Mouse (Mus musculus) heart, adult 2 months (tissue): Measurements from ENCODE around the gene Abhd8. TPM values are rescaled to one million over a fixed set of nuclear protein-coding genes. Genes with fewer than 3 reads are reported as not detected.

ENCODE experiments used
- DNase-seq, 2 experiments: peaks; one replicate each; pipeline ENCODE4 v3.0.0; 2021
- H3K27ac ChIP-seq: fragments of 200-600 bp; 2 replicates; pipeline ENCODE4 v1.8.1; 2022
- H3K27me3 ChIP-seq: fragments of 200-500 bp; 2 replicates; pipeline ENCODE4 v1.6.1; 2012; ENCODE audit warnings: mild to moderate bottlenecking, low read length, inconsistent platforms, mixed read lengths; ENCODE audit not compliant: control insufficient read depth, insufficient read depth
- H3K36me3 ChIP-seq: fragments of 200-500 bp; 2 replicates; pipeline ENCODE4 v1.6.1; 2012; ENCODE audit warnings: low read length, inconsistent platforms; ENCODE audit not compliant: control insufficient read depth, insufficient read depth
- H3K4me1 ChIP-seq: fragments of 200-500 bp; 2 replicates; pipeline ENCODE4 v1.6.1; 2011; ENCODE audit warnings: low read length; ENCODE audit not compliant: control insufficient read depth, insufficient read depth
- H3K4me3 ChIP-seq: fragments of 200-600 bp; 2 replicates; pipeline ENCODE4 v1.8.1; 2022
- H3K79me2 ChIP-seq: fragments of 200-500 bp; replicated peaks from 2 replicates; pipeline ENCODE4 v1.6.1; 2012; ENCODE audit warnings: mild to moderate bottlenecking, inconsistent platforms, low read length, moderate library complexity, mixed read lengths; ENCODE audit not compliant: control insufficient read depth, insufficient read depth
- H3K9ac ChIP-seq: fragments of 200-500 bp; 2 replicates; pipeline ENCODE4 v1.6.1; 2012; ENCODE audit warnings: low read depth, mild to moderate bottlenecking, control low read depth, inconsistent platforms, low read length, mixed read lengths
- CTCF ChIP-seq: fragments of 200-600 bp; IDR thresholded peaks from 2 replicates; pipeline ENCODE4 v1.8.1; 2022; ENCODE audit warnings: antibody characterized with exemption, mild to moderate bottlenecking, moderate library complexity
- EP300 ChIP-seq: fragments of 200-500 bp; IDR thresholded peaks from 2 replicates; pipeline ENCODE4 v1.6.1; 2011; ENCODE audit warnings: low read depth, low read length, control low read depth; ENCODE audit not compliant: insufficient read depth
- POLR2A ChIP-seq: fragments of 200-500 bp; IDR thresholded peaks from 2 replicates; pipeline ENCODE4 v1.6.1; 2011; ENCODE audit warnings: mild to moderate bottlenecking, low read depth, low read length, control low read depth; ENCODE audit not compliant: insufficient read depth
- WGBS: fragments of 180-500 bp; shearing (Covaris S2); methylation state at CpG from one replicate; pipeline ENCODE4 v1.1.7; 2018; 5-methylcytosine and 5-hydroxymethylcytosine counted together
- intact Hi-C: fragments of 180-260 bp; cut with DNase I; formaldehyde crosslinking; loops from one replicate; pipeline ENCODE4 v1.15.1; 2025
- long read RNA-seq: library from polyadenylated mRNA; stranded (forward); transcript quantifications from one replicate; pipeline ENCODE4 v2.0.0, GENCODE M21; 2021
- polyA plus RNA-seq: library from polyadenylated mRNA; depleted of rRNA; stranded (reverse); fragments of >200 nt; gene quantifications from 2 replicates; pipeline ENCODE4 v1.2.3, GENCODE M21; 2012; rRNA removed
- total RNA-seq, 2 experiments: library from RNA; stranded (reverse); gene quantifications; 2 replicates each; pipeline ENCODE4 v1.2.3; 2021

Abhd8 gene
- total RNA-seq (10 to 100 TPM; 25.8 to 26.5 TPM), polyA plus RNA-seq (30.4 and 38.3 TPM in 2 replicates)
- long read RNA-seq, transcript Abhd8-201 (5 exons, 1,978 nt) = major isoform, 64 of 66 reads
- long read RNA-seq, partial matches to known transcripts = 0 of 66 reads
- long read RNA-seq, other reads (novel, unspliced or antisense) = 1 of 66 reads

DNA sequence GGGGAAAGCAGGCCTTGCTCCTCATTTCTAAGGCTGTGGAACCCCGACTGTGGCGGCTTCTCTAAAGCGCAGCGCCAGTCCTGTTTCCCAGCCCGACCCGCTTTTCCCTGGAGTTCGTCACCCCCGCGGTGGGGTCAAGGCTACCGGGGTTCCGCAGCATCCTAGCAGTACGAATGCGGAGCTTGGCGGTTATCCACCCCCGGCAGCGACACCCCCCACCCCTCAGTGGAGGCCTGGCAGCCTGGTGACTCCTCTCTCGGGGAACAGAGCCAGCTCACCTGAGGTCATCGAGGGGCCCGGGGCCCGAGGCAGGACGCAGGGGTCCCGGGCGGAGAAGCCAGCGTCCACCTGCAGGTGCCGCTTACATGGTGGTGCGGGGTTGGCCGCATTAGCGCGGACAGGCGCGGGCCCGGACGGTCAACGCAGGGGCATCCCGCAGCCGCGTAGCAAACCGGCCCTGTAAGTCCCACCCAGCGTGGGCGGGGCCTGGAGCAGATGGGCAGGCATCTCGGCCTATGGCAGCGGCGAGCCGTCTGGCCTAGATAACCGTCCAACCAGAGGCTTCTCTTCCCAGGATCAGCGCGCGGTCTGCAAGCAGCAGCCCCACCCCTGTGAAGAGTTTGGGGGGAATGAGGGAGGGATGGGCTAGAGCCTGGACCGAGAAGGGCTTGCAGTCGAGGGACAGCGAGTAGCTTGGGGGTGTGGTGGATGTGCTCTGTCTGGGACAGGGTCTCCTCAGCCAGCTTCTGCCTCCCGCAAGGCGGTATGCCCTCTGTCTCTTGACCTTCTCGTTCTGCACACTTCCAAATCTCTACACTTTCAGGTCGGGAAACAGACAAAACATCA is at the start of gene Abhd8:
Gene Abhd8 (minus strand): TSS at position 468 of the 846 bp plus-strand sequence.
- Histone ChIP-seq H3K36me3 (no peaks in the 10 kb centered on the region), H3K9ac (peak within 1 kb of the TSS; percentile 82), H3K79me2 (no peaks in the 10 kb centered on the region), H3K4me1 (peaks cover 8% of the 10 kb centered on the region), H3K27me3 (no peaks in the 10 kb centered on the region), H3K27ac (peak within 1 kb of the TSS; percentile 87), H3K4me3 (peak within 1 kb of the TSS; percentile 73)
- peak; percentile 98 to 99 for DNase-seq
- under 1% methylated on average over 55 of the region's 55 CpGs for WGBS
- no peak for TF ChIP-seq CTCF
- peak; percentile 68 for TF ChIP-seq POLR2A
- TF ChIP-seq EP300 = 0 out of 2 replicates have a peak, but pooled peaks have one; percentile 34
- intact Hi-C loops = loop anchor here (1.0 to 5.0 kb wide), 3 partner anchors 22 to 129 kb away; partner anchors contain the start of genes Nr2f6 and Pgls

DNA sequence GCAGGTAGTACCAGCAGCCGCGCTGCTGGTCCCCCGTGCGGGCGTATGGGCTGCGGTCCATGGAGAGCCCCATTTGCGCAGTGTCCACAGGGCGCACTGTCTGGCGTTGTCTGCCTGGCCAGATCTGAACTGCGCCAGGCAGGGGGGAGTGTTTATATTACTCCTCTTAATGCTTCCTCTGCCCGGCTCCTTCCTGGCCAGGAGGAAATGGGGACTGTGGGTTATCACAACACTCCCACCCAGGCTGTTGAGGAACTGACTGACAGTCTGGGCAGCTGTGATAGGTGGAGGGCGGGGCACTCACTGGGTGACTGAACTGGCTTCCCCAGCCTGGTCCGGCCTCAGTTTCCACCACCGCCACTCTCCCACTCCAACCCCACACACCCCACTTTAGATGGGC is 48.2 kb upstream of the Abhd8 start, which contains the start of gene Plvap:
Gene Plvap (minus strand): TSS at position 109 of the 400 bp plus-strand sequence.
- intact Hi-C loops = no loop called here
- Histone ChIP-seq H3K79me2 (no peaks in the 10 kb centered on the region), H3K4me1 (peaks cover 2% of the 10 kb centered on the region; the same call in 1 of the 2 replicates), H3K36me3 (no peaks in the 10 kb centered on the region), H3K27ac (no peak within 1 kb of the TSS), H3K4me3 (no peak within 1 kb of the TSS), H3K27me3 (no peaks in the 10 kb centered on the region; the same call in 1 of the 2 replicates), H3K9ac (no peak within 1 kb of the TSS)
- WGBS = 24% methylated on average over 14 of the region's 14 CpGs
- DNase-seq = peak in 1 of 2 experiments; percentile 31
- no peak for TF ChIP-seq EP300
- no peak for TF ChIP-seq CTCF
- no peak for TF ChIP-seq POLR2A

DNA sequence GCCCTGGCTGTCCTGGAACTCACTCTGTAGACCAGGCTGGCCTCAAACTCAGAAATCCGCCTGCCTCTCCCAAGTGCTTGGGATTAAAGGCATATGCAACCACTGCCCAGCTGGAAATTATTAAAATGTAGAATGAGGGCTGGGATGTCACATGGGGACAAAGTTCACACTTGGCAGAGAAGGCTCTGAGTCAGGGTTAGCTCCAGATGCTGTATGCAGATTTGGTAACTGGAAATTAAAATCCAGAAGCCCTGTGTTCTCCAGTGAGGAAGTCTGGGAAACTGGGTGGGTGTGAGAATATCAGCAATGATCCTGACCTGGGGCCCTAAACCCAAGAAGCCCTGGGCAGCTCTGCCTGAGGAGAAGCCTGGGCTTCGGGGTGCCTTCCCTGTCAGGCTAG is 45.9 kb upstream of the Abhd8 start:
- Histone ChIP-seq H3K4me1 (peaks cover 2% of the 10 kb centered on the region; the same call in 1 of the 2 replicates), H3K79me2 (no peaks in the 10 kb centered on the region), H3K4me3 (no peak overlapping the region), H3K9ac (no peak overlapping the region), H3K27ac (no peak overlapping the region), H3K36me3 (no peaks in the 10 kb centered on the region), H3K27me3 (no peaks in the 10 kb centered on the region; the same call in 1 of the 2 replicates)
- no peak for DNase-seq
- intact Hi-C loops = no loop called here
- 70% methylated on average over 2 of the region's 2 CpGs for whole genome bisulfite sequencing
- TF ChIP-seq EP300 (no peak), POLR2A (no peak), CTCF (no peak)

DNA sequence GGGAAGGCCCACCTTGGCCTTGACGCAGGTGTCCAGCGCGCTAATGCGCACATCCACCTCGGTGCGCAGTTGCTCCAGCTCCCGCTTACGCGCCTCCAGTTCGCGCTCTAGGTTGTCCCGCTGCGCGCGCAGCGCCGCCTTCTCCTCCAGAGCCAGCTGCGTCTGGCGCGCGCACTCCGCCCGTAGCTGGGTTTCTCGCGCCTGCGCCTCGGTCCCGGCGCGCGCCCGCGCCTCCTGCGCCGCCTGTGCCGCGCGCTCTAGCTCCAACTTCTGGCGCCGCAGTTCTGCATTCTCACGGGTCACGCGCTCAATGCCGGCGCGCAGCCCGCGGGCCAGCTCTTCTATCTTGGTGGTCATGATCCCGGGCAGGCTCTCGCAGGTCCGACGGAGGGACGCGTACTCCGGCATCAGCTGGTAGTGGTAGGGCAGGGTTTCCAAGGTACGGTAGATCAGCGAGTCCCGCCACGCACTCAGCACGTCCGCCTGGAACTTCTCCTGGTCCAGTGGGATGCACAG is 44.2 kb upstream of the Abhd8 start:
- under 1% methylated on average over 61 of the region's 61 CpGs for WGBS
- Histone ChIP-seq H3K9ac (peak overlapping the region; percentile 42), H3K27ac (peak overlapping the region; percentile 45), H3K4me1 (peaks cover 2% of the 10 kb centered on the region; the same call in 1 of the 2 replicates), H3K36me3 (no peaks in the 10 kb centered on the region), H3K79me2 (no peaks in the 10 kb centered on the region), H3K4me3 (peak overlapping the region; percentile 53), H3K27me3 (no peaks in the 10 kb centered on the region)
- intact Hi-C loops = loop anchor here (1.0 kb wide), 1 partner anchor 10 kb away; no protein-coding TSS in a partner anchor
- no peak for TF ChIP-seq POLR2A
- TF ChIP-seq CTCF = no peak
- no peak for TF ChIP-seq EP300
- DNase-seq = peak; percentile 83 to 90

DNA sequence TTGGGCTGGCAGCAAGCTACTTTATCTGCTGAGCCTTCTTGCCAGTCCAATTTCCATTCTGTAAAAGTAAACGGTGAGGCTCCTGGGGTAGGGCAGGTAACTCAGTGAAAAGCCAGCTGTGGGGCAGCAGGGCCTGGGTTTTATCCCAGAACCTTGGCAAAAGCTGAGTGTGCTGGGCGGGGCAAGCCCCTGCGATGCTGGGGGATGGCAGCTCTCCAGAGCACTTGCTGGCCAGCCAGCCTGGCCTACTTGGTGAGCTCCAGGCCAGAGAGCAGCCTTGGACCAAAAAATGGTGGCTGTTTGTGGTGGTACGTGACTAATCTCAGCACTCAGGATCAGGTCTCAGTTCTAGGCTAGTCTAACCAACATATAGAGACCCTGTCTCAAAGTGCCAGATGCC is 42.5 kb upstream of the Abhd8 start:
- 44% methylated on average over 4 of the region's 4 CpGs for whole genome bisulfite sequencing
- Histone ChIP-seq H3K4me3 (no peak overlapping the region), H3K27ac (no peak overlapping the region), H3K9ac (no peak overlapping the region), H3K36me3 (no peaks in the 10 kb centered on the region), H3K27me3 (no peaks in the 10 kb centered on the region), H3K4me1 (peaks cover 2% of the 10 kb centered on the region; the same call in 1 of the 2 replicates), H3K79me2 (no peaks in the 10 kb centered on the region)
- intact Hi-C loops = no loop called here
- TF ChIP-seq POLR2A (no peak), CTCF (no peak), EP300 (no peak)
- DNase-seq = peak; percentile 61 to 74
